Mouse (Mus musculus) liver, embryonic 14.5 days (tissue): ENCODE measurements around the gene Pdcd6ip. TPM values are rescaled to one million over a fixed set of nuclear protein-coding genes. Genes with fewer than 3 reads are reported as not detected.
"Not testable (repeated sequence)": the region's sequence is repeated elsewhere in the genome, so short reads cannot be mapped to it uniquely, and the experiment has no call there.

Experiments used
- ATAC-seq: fragments of 200-750 bp; cut with Nextera tagmentation; 2 replicates; pipeline ENCODE4 v1.8.0; 2017; ENCODE audit warnings: moderate number of reproducible peaks, mild to moderate bottlenecking, moderate library complexity; ENCODE audit not compliant: insufficient read depth
- DNase-seq, 3 experiments: peaks; one replicate each; pipeline ENCODE4 v3.0.0-alpha.2; 2012 to 2013; ENCODE audit warnings: low read depth in 3 of 3, low spot score in 3 of 3
- H3K27ac ChIP-seq: fragments of 300-500 bp; sonication (generic); 2 replicates; pipeline ENCODE4 v1.5.1; 2014; ENCODE audit warnings: moderate library complexity, mild to moderate bottlenecking, control low read depth, inconsistent platforms
- H3K27me3 ChIP-seq: fragments of 300-500 bp; sonication (generic); 2 replicates; pipeline ENCODE4 v1.6.1; 2014; ENCODE audit warnings: mild to moderate bottlenecking, low read length, moderate library complexity; ENCODE audit not compliant: control insufficient read depth, insufficient read depth
- H3K36me3 ChIP-seq: fragments of 300-500 bp; sonication (generic); replicated peaks from 2 replicates; pipeline ENCODE4 v1.6.1; 2014; ENCODE audit warnings: low read depth; ENCODE audit not compliant: control insufficient read depth, insufficient read depth
- H3K4me1 ChIP-seq, 2 experiments: fragments of 200-500 bp in 1 of 2; fragments of 300-500 bp in 1 of 2; sonication (generic) in 1 of 2; replicated peaks; 2 replicates each; pipeline ENCODE4 v1.6.1; 2012 to 2014; ENCODE audit warnings: antibody characterized with exemption in 1 of 2, inconsistent platforms in 1 of 2, low read length in 1 of 2; ENCODE audit not compliant: control insufficient read depth in 2 of 2, insufficient read depth in 2 of 2
- H3K4me2 ChIP-seq: fragments of 300-500 bp; sonication (generic); 2 replicates; pipeline ENCODE4 v1.6.1; 2014; ENCODE audit warnings: low read depth, mild to moderate bottlenecking, control low read depth, moderate library complexity
- H3K4me3 ChIP-seq, 2 experiments: fragments of 200-500 bp in 1 of 2; fragments of 300-500 bp in 1 of 2; sonication (generic) in 1 of 2; 2 replicates each; pipeline ENCODE4 v1.5.1; 2012 to 2014; ENCODE audit warnings: low read depth in 2 of 2, low read length in 2 of 2, mild to moderate bottlenecking in 2 of 2, control low read depth in 1 of 2, inconsistent platforms in 1 of 2, moderate library complexity in 1 of 2; ENCODE audit not compliant: insufficient read depth in 1 of 2
- H3K9ac ChIP-seq: fragments of 300-500 bp; sonication (generic); replicated peaks from 2 replicates; pipeline ENCODE4 v1.6.1; 2014; ENCODE audit warnings: mild to moderate bottlenecking, control low read depth, moderate library complexity
- H3K9me3 ChIP-seq: fragments of 300-500 bp; sonication (generic); 2 replicates; pipeline ENCODE4 v1.6.1; 2016; ENCODE audit warnings: low read length, mixed read lengths; ENCODE audit not compliant: control insufficient read depth
- CTCF ChIP-seq: IDR thresholded peaks from 2 replicates; pipeline ENCODE4 v1.5.1; 2016; ENCODE audit warnings: antibody characterized with exemption, low read depth, control low read depth
- EP300 ChIP-seq: IDR thresholded peaks from 2 replicates; pipeline ENCODE4 v1.6.1; 2016; ENCODE audit warnings: antibody characterized with exemption, low read depth
- WGBS: fragments of 180-500 bp; shearing (Covaris S2); extraction: QIAGEN DNeasy Blood & Tissue Kit; methylation state at CpG from one replicate; pipeline ENCODE4 v1.1.7; 2014; ENCODE audit not compliant: insufficient replicate concordance; 5-methylcytosine and 5-hydroxymethylcytosine counted together
- polyA plus RNA-seq, 2 experiments: library from polyadenylated mRNA; depleted of rRNA in 1 of 2; stranded (reverse) in 1 of 2; unstranded in 1 of 2; fragments of >200 nt; fragmentation: Nextera tagmentation in 1 of 2; extraction: Ambion mirVana in 1 of 2; gene quantifications; 2 replicates each; pipeline versions ENCODE4 v1.2.1 to v1.2.3; 2012 to 2014

Pdcd6ip gene
- polyA plus RNA-seq, 2 experiments = 23.4 to 29.4 TPM

- Histone ChIP-seq H3K9ac (no peak overlapping the region), H3K27ac (no peak overlapping the region), H3K9me3 (no peaks in the 10 kb centered on the region), H3K4me1 (no peaks in the 10 kb centered on the region), H3K4me3 (no peak overlapping the region), H3K36me3 (peaks cover 11% of the 10 kb centered on the region), H3K27me3 (no peaks in the 10 kb centered on the region), H3K4me2 (no peak overlapping the region)
- 78% methylated on average over 8 of the region's 8 CpGs for WGBS
- ATAC-seq = no peak
- TF ChIP-seq EP300 (no peak), CTCF (no peak)
- no peak for DNase-seq
These were observed 57.3 kb downstream of the Pdcd6ip start for GRCm38 (mm10) chr9:113650787-113651186.

DNA sequence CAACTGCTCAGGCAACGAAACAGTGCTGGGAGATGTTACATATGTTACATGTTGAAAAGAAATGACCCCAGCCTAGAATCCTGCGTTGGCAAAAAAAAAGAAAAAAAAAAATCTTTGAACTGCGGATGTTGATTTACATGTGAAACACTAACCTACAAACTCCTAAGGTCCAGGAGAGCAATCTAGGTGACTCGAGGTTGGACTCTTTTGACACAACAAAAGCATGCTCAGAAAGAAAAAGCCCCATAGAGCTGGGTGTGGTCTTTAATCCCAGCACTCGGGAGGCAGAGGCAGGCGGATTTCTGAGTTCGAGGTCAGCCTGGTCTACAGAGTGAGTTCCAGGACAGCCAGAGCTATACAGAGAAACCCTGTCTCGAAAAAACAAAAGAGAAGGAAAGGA, 58.8 kb downstream of the Pdcd6ip start:
- not testable (repeated sequence) for H3K27me3 ChIP-seq, H3K9me3 ChIP-seq, H3K9ac ChIP-seq, H3K4me3 ChIP-seq, H3K27ac ChIP-seq, H3K36me3 ChIP-seq, ATAC-seq, H3K4me1 ChIP-seq, H3K4me2 ChIP-seq, DNase-seq
- 55% methylated on average over 8 of the region's 8 CpGs for WGBS

- Histone ChIP-seq H3K9ac (no peak overlapping the region), H3K9me3 (no peaks in the 10 kb centered on the region), H3K4me1 (no peaks in the 10 kb centered on the region), H3K4me2 (no peak overlapping the region), H3K4me3 (no peak overlapping the region), H3K27ac (no peak overlapping the region), H3K36me3 (no peaks in the 10 kb centered on the region), H3K27me3 (no peaks in the 10 kb centered on the region)
- ATAC-seq (no peak), DNase-seq (no peak)
- WGBS = 37% methylated on average over 5 of the region's 5 CpGs
- no peak for TF ChIP-seq EP300
- TF ChIP-seq CTCF = no peak
These were observed 62.3 kb downstream of the Pdcd6ip start for GRCm38 (mm10) chr9:113645837-113646169.

DNA sequence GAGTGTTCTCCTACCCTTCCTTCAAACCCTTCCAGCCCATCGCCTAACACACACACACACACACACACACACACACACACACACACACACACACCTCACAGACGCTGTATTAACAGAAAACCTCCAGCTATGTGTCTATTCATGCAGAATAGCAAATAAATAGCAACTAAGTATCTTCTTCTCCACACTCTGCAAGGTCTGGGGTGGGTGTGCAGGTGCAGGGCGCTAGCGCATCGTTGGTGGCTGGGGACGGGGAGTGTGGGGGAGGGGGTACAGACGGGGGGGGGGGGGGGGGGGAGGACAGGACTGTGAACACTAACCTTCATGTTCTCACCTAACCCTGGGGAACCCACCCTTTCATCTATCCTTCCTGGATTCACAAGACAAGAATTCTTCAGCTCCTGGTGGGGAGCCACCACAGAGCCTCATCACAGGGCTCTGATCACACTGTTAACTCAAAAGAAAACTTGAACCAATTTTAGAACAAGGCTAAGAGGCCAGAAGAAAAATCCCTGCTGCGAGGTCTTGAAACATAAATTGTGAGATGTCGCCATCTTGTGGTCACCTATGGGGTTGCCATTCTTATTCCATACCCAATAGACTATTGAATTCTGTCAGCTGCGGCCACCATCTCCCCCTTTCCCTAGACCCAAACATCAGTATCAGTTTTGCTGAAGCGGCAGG, 62.8 kb downstream of the Pdcd6ip start:
- peak in 1 of 3 experiments; percentile 4 for DNase-seq
- Histone ChIP-seq H3K4me2 (no peak overlapping the region), H3K9me3 (no peaks in the 10 kb centered on the region), H3K36me3 (no peaks in the 10 kb centered on the region), H3K27me3 (no peaks in the 10 kb centered on the region), H3K4me3 (no peak overlapping the region), H3K9ac (no peak overlapping the region), H3K4me1 (no peaks in the 10 kb centered on the region), H3K27ac (no peak overlapping the region)
- 30% methylated on average over 8 of the region's 11 CpGs for WGBS
- no peak for ATAC-seq
- TF ChIP-seq CTCF (peak; percentile 66), EP300 (no peak)

- DNase-seq (no peak), ATAC-seq (no peak)
- no peaks in the 10 kb centered on the region for H3K4me1 ChIP-seq
- no peak for TF ChIP-seq EP300
- no peak for TF ChIP-seq CTCF
- 66% methylated on average over 5 of the region's 5 CpGs for WGBS
- no peaks in the 10 kb centered on the region for H3K36me3 ChIP-seq
- no peak overlapping the region for H3K9ac ChIP-seq
- H3K4me2 ChIP-seq = no peak overlapping the region
- H3K9me3 ChIP-seq = no peaks in the 10 kb centered on the region
- H3K27me3 ChIP-seq = no peaks in the 10 kb centered on the region
- H3K4me3 ChIP-seq = no peak overlapping the region
- H3K27ac ChIP-seq = no peak overlapping the region
These were observed 63.4 kb downstream of the Pdcd6ip start for GRCm38 (mm10) chr9:113644701-113645100.
